Mouse (Mus musculus) limb, embryonic 10.5 days (tissue): ENCODE data around the gene Slc35g1. TPM values are rescaled to one million over a fixed set of nuclear protein-coding genes. Genes with fewer than 3 reads are reported as not detected.

ENCODE experiments used
- DNase-seq: peaks from one replicate; pipeline ENCODE4 v3.0.0-alpha.2; 2017; ENCODE audit warnings: low spot score
- H3K27ac ChIP-seq: fragments of 300-500 bp; sonication (generic); 2 replicates; pipeline ENCODE4 v1.5.1; 2016; ENCODE audit warnings: mild to moderate bottlenecking
- H3K27me3 ChIP-seq: fragments of 300-500 bp; sonication (generic); 2 replicates; pipeline ENCODE4 v1.6.1; 2016; ENCODE audit warnings: low read depth, mild to moderate bottlenecking; ENCODE audit not compliant: poor library complexity, severe bottlenecking
- H3K36me3 ChIP-seq: fragments of 300-500 bp; sonication (generic); 2 replicates; pipeline ENCODE4 v1.6.1; 2016; ENCODE audit warnings: mild to moderate bottlenecking, moderate library complexity
- H3K4me1 ChIP-seq: fragments of 300-500 bp; sonication (generic); 2 replicates; pipeline ENCODE4 v1.6.1; 2016
- H3K4me3 ChIP-seq: fragments of 300-500 bp; sonication (generic); 2 replicates; pipeline ENCODE4 v1.5.1; 2016; ENCODE audit warnings: mild to moderate bottlenecking, moderate library complexity
- H3K9me3 ChIP-seq: fragments of 300-500 bp; sonication (generic); replicated peaks from 2 replicates; pipeline ENCODE4 v1.6.1; 2016; ENCODE audit warnings: mild to moderate bottlenecking
- WGBS: fragments of 180-500 bp; shearing (Covaris S2); methylation state at CpG from one replicate; pipeline ENCODE4 v1.1.7; 2016; 5-methylcytosine and 5-hydroxymethylcytosine counted together
- polyA plus RNA-seq: library from polyadenylated mRNA; unstranded; fragments of >200 nt; fragmentation: Nextera tagmentation; extraction: Ambion mirVana; gene quantifications from 2 replicates; pipeline ENCODE4 v1.2.1, GENCODE M21; 2016

Gene Slc35g1
- polyA plus RNA-seq, 1 experiment from 2014 or later: 3.1 TPM

GRCm38 (mm10) chr19:38410357-38411056, 14.7 kb downstream of the Slc35g1 start:
- Histone ChIP-seq H3K27ac (no peak overlapping the region), H3K36me3 (no peaks in the 10 kb centered on the region), H3K9me3 (no peaks in the 10 kb centered on the region), H3K4me1 (no peaks in the 10 kb centered on the region), H3K4me3 (no peak overlapping the region), H3K27me3 (no peaks in the 10 kb centered on the region)
- WGBS: 94% methylated on average over 10 of the region's 10 CpGs
- no peak for DNase-seq

- H3K4me1 ChIP-seq: no peaks in the 10 kb centered on the region
- H3K4me3 ChIP-seq: no peak overlapping the region
- H3K9me3 ChIP-seq: no peaks in the 10 kb centered on the region
- WGBS: 89% methylated on average over 6 of the region's 6 CpGs
- no peak for DNase-seq
- no peaks in the 10 kb centered on the region for H3K36me3 ChIP-seq
- no peaks in the 10 kb centered on the region for H3K27me3 ChIP-seq
- H3K27ac ChIP-seq: no peak overlapping the region
These were observed 18.1 kb downstream of the Slc35g1 start for GRCm38 (mm10) chr19:38413861-38414260.

- no peaks in the 10 kb centered on the region for H3K36me3 ChIP-seq
- DNase-seq: no peak
- no peaks in the 10 kb centered on the region for H3K9me3 ChIP-seq
- no peak overlapping the region for H3K4me3 ChIP-seq
- no peaks in the 10 kb centered on the region for H3K27me3 ChIP-seq
- WGBS: 74% methylated on average over 4 of the region's 4 CpGs
- peaks cover 13% of the 10 kb centered on the region for H3K4me1 ChIP-seq
- no peak overlapping the region for H3K27ac ChIP-seq
These were observed 23.1 kb downstream of the Slc35g1 start for GRCm38 (mm10) chr19:38418819-38419423.

GRCm38 (mm10) chr19:38420751-38421295, 25.0 kb downstream of the Slc35g1 start:
- Histone ChIP-seq H3K4me3 (no peak overlapping the region), H3K36me3 (no peaks in the 10 kb centered on the region), H3K4me1 (peaks cover 13% of the 10 kb centered on the region), H3K9me3 (no peaks in the 10 kb centered on the region), H3K27me3 (no peaks in the 10 kb centered on the region), H3K27ac (no peak overlapping the region)
- no peak for DNase-seq
- 65% methylated on average over 4 of the region's 4 CpGs for WGBS

GRCm38 (mm10) chr19:38421436-38421835, 25.7 kb downstream of the Slc35g1 start:
- no peaks in the 10 kb centered on the region for H3K27me3 ChIP-seq
- H3K4me1 ChIP-seq: peaks cover 13% of the 10 kb centered on the region
- no peaks in the 10 kb centered on the region for H3K36me3 ChIP-seq
- no peaks in the 10 kb centered on the region for H3K9me3 ChIP-seq
- H3K27ac ChIP-seq: no peak overlapping the region
- WGBS: 63% methylated on average over 7 of the region's 7 CpGs
- peak; percentile 37 for DNase-seq
- H3K4me3 ChIP-seq: no peak overlapping the region

- DNase-seq: no peak
These were observed 27.1 kb downstream of the Slc35g1 start for GRCm38 (mm10) chr19:38422926-38423325.

GRCm38 (mm10) chr19:38423884-38424283, 28.1 kb downstream of the Slc35g1 start:
- Histone ChIP-seq H3K27ac (no peak overlapping the region), H3K4me1 (peaks cover 13% of the 10 kb centered on the region), H3K27me3 (no peaks in the 10 kb centered on the region), H3K4me3 (no peak overlapping the region), H3K36me3 (no peaks in the 10 kb centered on the region), H3K9me3 (no peaks in the 10 kb centered on the region)
- WGBS: 49% methylated on average over 7 of the region's 7 CpGs
- DNase-seq: no peak

More at GRCm38 (mm10) chr19:38422926-38423325, 27.1 kb downstream of the Slc35g1 start:
- Histone ChIP-seq H3K4me1 (peaks cover 13% of the 10 kb centered on the region), H3K36me3 (no peaks in the 10 kb centered on the region), H3K27ac (no peak overlapping the region), H3K27me3 (no peaks in the 10 kb centered on the region), H3K4me3 (no peak overlapping the region), H3K9me3 (no peaks in the 10 kb centered on the region)
- WGBS: 73% methylated on average over 6 of the region's 6 CpGs

GRCm38 (mm10) chr19:38424581-38424980, 28.8 kb downstream of the Slc35g1 start:
- Histone ChIP-seq H3K27me3 (no peaks in the 10 kb centered on the region), H3K9me3 (no peaks in the 10 kb centered on the region), H3K27ac (no peak overlapping the region), H3K36me3 (no peaks in the 10 kb centered on the region), H3K4me3 (no peak overlapping the region), H3K4me1 (peaks cover 13% of the 10 kb centered on the region)
- WGBS: 46% methylated on average over 7 of the region's 7 CpGs
- no peak for DNase-seq

- H3K36me3 ChIP-seq: no peaks in the 10 kb centered on the region
- H3K27ac ChIP-seq: no peak overlapping the region
- H3K9me3 ChIP-seq: no peaks in the 10 kb centered on the region
- no peak for DNase-seq
- H3K27me3 ChIP-seq: no peaks in the 10 kb centered on the region
- H3K4me1 ChIP-seq: no peaks in the 10 kb centered on the region
- no peak overlapping the region for H3K4me3 ChIP-seq
- WGBS: 45% methylated on average over 5 of the region's 5 CpGs
These were observed 33.5 kb downstream of the Slc35g1 start for GRCm38 (mm10) chr19:38429269-38429668.

- Histone ChIP-seq H3K36me3 (no peaks in the 10 kb centered on the region), H3K27ac (no peak overlapping the region), H3K9me3 (no peaks in the 10 kb centered on the region), H3K4me1 (no peaks in the 10 kb centered on the region), H3K4me3 (no peak overlapping the region), H3K27me3 (no peaks in the 10 kb centered on the region)
- no peak for DNase-seq
- 87% methylated on average over 8 of the region's 8 CpGs for WGBS
These were observed 34.7 kb downstream of the Slc35g1 start for GRCm38 (mm10) chr19:38430475-38430874.

GRCm38 (mm10) chr19:38431326-38431725, 35.5 kb downstream of the Slc35g1 start:
- H3K27me3 ChIP-seq: no peaks in the 10 kb centered on the region
- H3K9me3 ChIP-seq: no peaks in the 10 kb centered on the region; the same call in 1 of the 2 replicates
- no peak overlapping the region for H3K27ac ChIP-seq
- 72% methylated on average over 7 of the region's 7 CpGs for whole genome bisulfite sequencing
- no peaks in the 10 kb centered on the region for H3K36me3 ChIP-seq
- no peak overlapping the region for H3K4me3 ChIP-seq
- DNase-seq: no peak
- no peaks in the 10 kb centered on the region for H3K4me1 ChIP-seq

- Histone ChIP-seq H3K27ac (no peak overlapping the region), H3K36me3 (no peaks in the 10 kb centered on the region), H3K9me3 (no peaks in the 10 kb centered on the region; the same call in 1 of the 2 replicates), H3K4me3 (no peak overlapping the region), H3K4me1 (no peaks in the 10 kb centered on the region), H3K27me3 (no peaks in the 10 kb centered on the region)
- WGBS: 82% methylated on average over 3 of the region's 3 CpGs
- no peak for DNase-seq
These were observed 36.2 kb downstream of the Slc35g1 start for GRCm38 (mm10) chr19:38432021-38432420.

- WGBS: 92% methylated on average over 2 of the region's 2 CpGs
- no peaks in the 10 kb centered on the region for H3K36me3 ChIP-seq
- H3K9me3 ChIP-seq: no peaks in the 10 kb centered on the region; the same call in 1 of the 2 replicates
These were observed 37.6 kb downstream of the Slc35g1 start for GRCm38 (mm10) chr19:38433381-38433780.

More at GRCm38 (mm10) chr19:38433381-38433780, 37.6 kb downstream of the Slc35g1 start:
- Histone ChIP-seq H3K27ac (no peak overlapping the region), H3K4me1 (no peaks in the 10 kb centered on the region), H3K4me3 (no peak overlapping the region), H3K27me3 (no peaks in the 10 kb centered on the region)
- no peak for DNase-seq
